Mouse (Mus musculus) megakaryocyte, embryonic 14.5 days (primary cell): ENCODE measurements around the gene Col25a1. TPM values are rescaled to one million over a fixed set of nuclear protein-coding genes. Genes with fewer than 3 reads are reported as not detected.

Experiments
- H3K27me3 ChIP-seq: replicated peaks from 2 replicates; pipeline ENCODE3; 2012; ENCODE audit warnings: inconsistent platforms
- H3K36me3 ChIP-seq: replicated peaks from 2 replicates; pipeline ENCODE3; 2012; ENCODE audit warnings: low read length, inconsistent platforms, mixed read lengths
- H3K4me1 ChIP-seq: 2 replicates; pipeline ENCODE4 v1.6.1; 2012; ENCODE audit warnings: inconsistent platforms
- H3K4me3 ChIP-seq: replicated peaks from 2 replicates; pipeline ENCODE3; 2012; ENCODE audit warnings: moderate library complexity, mild to moderate bottlenecking, inconsistent platforms
- H3K9me3 ChIP-seq: 2 replicates; pipeline ENCODE4 v1.6.1; 2012; ENCODE audit warnings: inconsistent platforms
- FLI1 ChIP-seq: IDR thresholded peaks from 2 replicates; pipeline ENCODE4 v1.6.1; 2012; ENCODE audit warnings: low read length, inconsistent platforms, mixed read lengths
- GATA1 ChIP-seq: IDR thresholded peaks from 3 replicates; pipeline ENCODE4 v1.6.1; 2012; ENCODE audit warnings: mixed read lengths, low read length, inconsistent platforms, borderline replicate concordance
- polyA plus RNA-seq: library from polyadenylated mRNA; stranded (reverse); fragments of >175 nt; gene quantifications from 2 replicates; pipeline ENCODE4 v1.2.3, GENCODE M21; 2012; ENCODE audit warnings: low replicate concordance; ENCODE audit not compliant: insufficient read depth

Gene Col25a1
- polyA plus RNA-seq, 1 experiment: 0.06 TPM

- no peak for TF ChIP-seq GATA1
- no peak for TF ChIP-seq FLI1
- no peaks in the 10 kb centered on the region for H3K36me3 ChIP-seq
- no peaks in the 10 kb centered on the region for H3K27me3 ChIP-seq
- no peak overlapping the region for H3K4me3 ChIP-seq
- H3K9me3 ChIP-seq: peaks cover 16% of the 10 kb centered on the region
- H3K4me1 ChIP-seq: no peaks in the 10 kb centered on the region
Measured at GRCm38 (mm10) chr3:130303597-130303996, 172.3 kb downstream of the Col25a1 start.

- no peaks in the 10 kb centered on the region for H3K36me3 ChIP-seq
- no peaks in the 10 kb centered on the region for H3K27me3 ChIP-seq
- TF ChIP-seq FLI1: no peak
- TF ChIP-seq GATA1: no peak
- no peak overlapping the region for H3K4me3 ChIP-seq
- H3K9me3 ChIP-seq: peaks cover 16% of the 10 kb centered on the region
- no peaks in the 10 kb centered on the region for H3K4me1 ChIP-seq
Measured at GRCm38 (mm10) chr3:130304827-130305226, 173.5 kb downstream of the Col25a1 start.

GRCm38 (mm10) chr3:130305686-130306085 lies 174.4 kb downstream of the Col25a1 start:
- Histone ChIP-seq H3K27me3 (no peaks in the 10 kb centered on the region), H3K4me3 (no peak overlapping the region), H3K9me3 (peaks cover 19% of the 10 kb centered on the region), H3K4me1 (no peaks in the 10 kb centered on the region), H3K36me3 (no peaks in the 10 kb centered on the region)
- TF ChIP-seq FLI1 (no peak), GATA1 (no peak)

GRCm38 (mm10) chr3:130309277-130309676 lies 178.0 kb downstream of the Col25a1 start:
- TF ChIP-seq GATA1: no peak
- no peak for TF ChIP-seq FLI1
- Histone ChIP-seq H3K36me3 (no peaks in the 10 kb centered on the region), H3K4me1 (no peaks in the 10 kb centered on the region), H3K27me3 (no peaks in the 10 kb centered on the region), H3K9me3 (peaks cover 18% of the 10 kb centered on the region), H3K4me3 (no peak overlapping the region)

- no peaks in the 10 kb centered on the region for H3K27me3 ChIP-seq
- H3K9me3 ChIP-seq: peaks cover 12% of the 10 kb centered on the region
- H3K4me3 ChIP-seq: no peak overlapping the region
- TF ChIP-seq FLI1 (no peak), GATA1 (no peak)
- H3K4me1 ChIP-seq: no peaks in the 10 kb centered on the region
- H3K36me3 ChIP-seq: no peaks in the 10 kb centered on the region
Measured at GRCm38 (mm10) chr3:130310694-130311305, 179.5 kb downstream of the Col25a1 start.

- TF ChIP-seq GATA1 (no peak), FLI1 (no peak)
- Histone ChIP-seq H3K4me1 (no peaks in the 10 kb centered on the region), H3K27me3 (no peaks in the 10 kb centered on the region), H3K36me3 (no peaks in the 10 kb centered on the region), H3K9me3 (peaks cover 8% of the 10 kb centered on the region; the same call in 1 of the 2 replicates), H3K4me3 (no peak overlapping the region)
Measured at GRCm38 (mm10) chr3:130313246-130313645, 181.9 kb downstream of the Col25a1 start.

GRCm38 (mm10) chr3:130327039-130328015 lies 196.0 kb downstream of the Col25a1 start:
- Histone ChIP-seq H3K27me3 (no peaks in the 10 kb centered on the region), H3K9me3 (peaks cover 21% of the 10 kb centered on the region), H3K36me3 (no peaks in the 10 kb centered on the region), H3K4me3 (no peak overlapping the region), H3K4me1 (no peaks in the 10 kb centered on the region)
- TF ChIP-seq GATA1: no peak
- no peak for TF ChIP-seq FLI1

- H3K36me3 ChIP-seq: no peaks in the 10 kb centered on the region
- no peaks in the 10 kb centered on the region for H3K4me1 ChIP-seq
- H3K27me3 ChIP-seq: no peaks in the 10 kb centered on the region
- peaks cover 11% of the 10 kb centered on the region; the same call in 1 of the 2 replicates for H3K9me3 ChIP-seq
- no peak for TF ChIP-seq FLI1
- no peak for TF ChIP-seq GATA1
- no peak overlapping the region for H3K4me3 ChIP-seq
Measured at GRCm38 (mm10) chr3:130328909-130329308, 197.6 kb downstream of the Col25a1 start.

GRCm38 (mm10) chr3:130329833-130330555 lies 198.7 kb downstream of the Col25a1 start:
- no peaks in the 10 kb centered on the region for H3K4me1 ChIP-seq
- H3K36me3 ChIP-seq: no peaks in the 10 kb centered on the region
- no peak overlapping the region for H3K4me3 ChIP-seq
- TF ChIP-seq GATA1 (no peak), FLI1 (no peak)
- H3K27me3 ChIP-seq: no peaks in the 10 kb centered on the region
- peaks cover 8% of the 10 kb centered on the region; the same call in 1 of the 2 replicates for H3K9me3 ChIP-seq
